Mouse (Mus musculus): Measurements from ENCODE around the gene Ccdc158. TPM values are rescaled to one million over a fixed set of nuclear protein-coding genes. Genes with fewer than 3 reads are reported as not detected.

Gene Ccdc158
- polyA plus RNA-seq, 1 experiment, result 0.65 TPM

DNA sequence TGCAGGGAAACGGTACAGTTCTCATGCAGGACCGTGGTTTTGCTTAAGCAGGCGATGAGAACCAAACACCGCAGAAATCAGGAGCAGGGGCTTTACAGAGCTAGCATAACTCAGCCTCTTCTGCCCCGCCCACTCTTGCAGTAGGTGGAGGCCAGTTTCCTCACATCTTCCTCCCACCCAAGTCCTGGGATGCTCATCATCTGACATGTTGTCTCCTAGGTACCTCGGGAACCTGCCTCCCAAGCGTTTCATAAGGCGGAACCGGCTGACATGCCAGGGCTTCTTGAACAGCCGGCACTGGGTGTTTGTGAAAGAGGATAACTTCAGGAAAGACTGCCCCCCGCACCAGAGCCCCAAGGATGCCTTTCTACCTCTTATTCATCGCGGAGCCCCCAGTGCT lies 113.1 kb downstream of the Ccdc158 start:
- H3K27ac ChIP-seq (ENCODE audit: insufficient read depth, low read length), result no peak overlapping the region
- H3K4me3 ChIP-seq (ENCODE audit: insufficient read depth, low read length), result no peak overlapping the region
- TF ChIP-seq POLR2A (IDR thresholded peaks at IDR 0.05; ENCODE audit: extremely low read depth, insufficient read depth, low read length) (no peak), CTCF (IDR thresholded peaks at IDR 0.05; ENCODE audit: extremely low read depth, insufficient read depth, low read length) (no peak)
- H3K4me1 ChIP-seq (ENCODE audit: control insufficient read depth, insufficient read depth, low read length), result no peaks in the 10 kb centered on the region

DNA sequence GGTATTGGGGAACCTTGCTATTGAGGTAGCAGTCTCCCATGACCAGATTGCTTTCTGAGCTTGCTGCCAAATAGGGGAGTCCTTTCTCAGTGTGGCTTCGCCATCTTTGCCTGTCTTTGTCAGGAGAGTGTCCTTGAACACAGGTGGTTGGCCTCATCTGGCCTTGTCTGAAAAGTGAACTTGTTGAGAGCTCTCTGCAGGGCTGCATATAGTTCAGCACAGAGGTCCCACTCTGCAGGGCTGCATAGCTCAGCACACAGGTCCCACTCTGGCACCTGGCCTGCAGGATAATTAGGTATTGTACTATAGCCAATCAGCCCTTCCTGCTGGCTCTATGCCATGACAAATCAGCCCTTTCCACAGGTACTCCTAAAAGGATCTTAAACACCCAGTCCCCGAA lies 114.9 kb downstream of the Ccdc158 start:
- Histone ChIP-seq H3K4me3 (ENCODE audit: insufficient read depth, low read length) (no peak overlapping the region), H3K4me1 (ENCODE audit: control insufficient read depth, insufficient read depth, low read length) (no peaks in the 10 kb centered on the region), H3K27ac (ENCODE audit: insufficient read depth, low read length) (no peak overlapping the region)
- TF ChIP-seq CTCF (IDR thresholded peaks at IDR 0.05; ENCODE audit: extremely low read depth, insufficient read depth, low read length) (no peak), POLR2A (IDR thresholded peaks at IDR 0.05; ENCODE audit: extremely low read depth, insufficient read depth, low read length) (no peak)

Other genes with a start within 250 kb of the Ccdc158 start
- gene Nup54, start 240.1 kb downstream of the Ccdc158 start, polyA plus RNA-seq (2012; rRNA removed), result 22.4 and 26.0 TPM in 2 replicates
- 63.7 and 66.4 TPM in 2 replicates for gene Scarb2, start 168.4 kb downstream of the Ccdc158 start, polyA plus RNA-seq (2012; rRNA removed)
- 0.53 and 0.84 TPM in 2 replicates for gene Fam47e, start 120.2 kb downstream of the Ccdc158 start, polyA plus RNA-seq (2012; rRNA removed)
- 0.96 and 1.1 TPM in 2 replicates for gene Stbd1, start 72.2 kb downstream of the Ccdc158 start, polyA plus RNA-seq (2012; rRNA removed)
- 1.9 and 2.0 TPM in 2 replicates for gene Shroom3, start 8.2 kb upstream of the Ccdc158 start, polyA plus RNA-seq (2012; rRNA removed)

Measured in cortical plate, adult 2 months (tissue).